Mouse (Mus musculus) erythroblast, embryonic 14.5 days (primary cell): ENCODE measurements around the gene Sorbs1.

Experiments
- GATA1 ChIP-seq: IDR thresholded peaks from 2 replicates; pipeline ENCODE4 v1.6.1; 2012; ENCODE audit warnings: low read length, inconsistent platforms, mixed read lengths
- TAL1 ChIP-seq: IDR thresholded peaks from 3 replicates; pipeline ENCODE4 v1.6.1; 2012; ENCODE audit warnings: low read length, inconsistent platforms, mixed read lengths

DNA sequence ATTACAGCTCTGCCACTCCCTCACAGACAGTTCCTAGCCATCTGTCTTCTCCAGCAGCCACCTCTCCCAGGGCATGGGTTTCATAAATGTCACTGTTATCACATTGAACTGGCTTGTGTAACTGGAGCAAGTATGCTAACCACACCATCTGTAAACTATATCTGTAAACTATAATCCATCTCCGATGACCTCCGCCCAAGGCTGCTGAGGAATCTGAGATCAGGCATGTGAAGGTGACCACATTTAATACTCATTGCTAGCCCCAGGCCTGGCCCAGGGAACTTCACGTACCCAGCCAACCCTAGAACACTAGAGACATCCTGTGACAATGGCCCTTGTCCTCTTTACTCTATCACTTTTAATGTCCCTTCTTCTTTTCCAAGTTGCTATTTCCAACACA is 128.2 kb downstream of the Sorbs1 start:
- TF ChIP-seq GATA1 (no peak), TAL1 (no peak)
